Mouse (Mus musculus) thymus, postnatal 0 days (tissue): ENCODE results near the gene Fam240b. TPM values are rescaled to one million over a fixed set of nuclear protein-coding genes. Genes with fewer than 3 reads are reported as not detected.
A peak's percentile ranks its signal among the peaks of the same experiment; 100 is the strongest.

ENCODE experiments used
- DNase-seq: peaks from one replicate; pipeline ENCODE4 v3.0.0-alpha.2; 2015; ENCODE audit warnings: low spot score
- polyA plus RNA-seq: library from polyadenylated mRNA; unstranded; fragments of >200 nt; fragmentation: Nextera tagmentation; extraction: Ambion mirVana; gene quantifications from 2 replicates; pipeline ENCODE4 v1.2.1, GENCODE M21; 2015

Gene Fam240b
- polyA plus RNA-seq, 1 experiment from 2014 or later, result not detected

DNA sequence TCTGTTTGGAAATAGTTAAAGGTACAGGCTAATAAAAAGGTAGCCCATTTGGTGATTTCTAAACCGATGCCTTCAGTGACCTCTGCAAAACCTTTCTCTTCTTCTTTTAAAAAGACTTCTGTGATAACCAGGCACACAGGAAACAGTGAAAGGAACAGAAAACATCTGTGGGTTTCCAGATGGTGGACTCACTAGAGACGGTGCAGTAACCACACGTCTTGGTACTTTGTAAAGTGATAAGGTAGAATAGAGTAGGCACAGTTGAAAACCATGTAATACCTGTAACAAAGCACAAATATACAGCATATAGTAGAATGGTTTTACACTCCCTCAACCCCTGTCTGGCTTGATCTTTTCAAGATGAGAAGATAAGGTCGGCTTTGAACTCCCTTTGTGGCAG is 57.0 kb downstream of the Fam240b start:
- DNase-seq, result no peak

DNA sequence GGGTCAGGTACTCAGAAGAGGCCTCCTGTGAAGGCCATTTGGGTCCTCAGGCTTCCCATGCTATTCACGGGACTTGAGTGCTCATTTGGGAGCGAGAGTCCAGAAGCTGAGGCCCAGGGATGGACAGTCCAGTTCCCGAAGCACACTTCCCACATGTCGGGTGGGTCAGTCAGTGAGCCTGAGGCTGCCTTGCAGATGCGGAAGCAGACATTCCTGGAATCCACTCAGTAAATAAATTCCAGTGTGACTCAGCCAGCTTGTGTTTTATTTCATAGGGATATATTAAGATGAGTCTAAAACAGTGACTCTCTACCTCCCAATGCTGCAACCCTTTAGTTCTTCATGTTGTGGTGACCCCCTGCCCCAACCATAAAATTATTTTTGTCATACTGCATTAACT is 58.1 kb downstream of the Fam240b start:
- no peak for DNase-seq

DNA sequence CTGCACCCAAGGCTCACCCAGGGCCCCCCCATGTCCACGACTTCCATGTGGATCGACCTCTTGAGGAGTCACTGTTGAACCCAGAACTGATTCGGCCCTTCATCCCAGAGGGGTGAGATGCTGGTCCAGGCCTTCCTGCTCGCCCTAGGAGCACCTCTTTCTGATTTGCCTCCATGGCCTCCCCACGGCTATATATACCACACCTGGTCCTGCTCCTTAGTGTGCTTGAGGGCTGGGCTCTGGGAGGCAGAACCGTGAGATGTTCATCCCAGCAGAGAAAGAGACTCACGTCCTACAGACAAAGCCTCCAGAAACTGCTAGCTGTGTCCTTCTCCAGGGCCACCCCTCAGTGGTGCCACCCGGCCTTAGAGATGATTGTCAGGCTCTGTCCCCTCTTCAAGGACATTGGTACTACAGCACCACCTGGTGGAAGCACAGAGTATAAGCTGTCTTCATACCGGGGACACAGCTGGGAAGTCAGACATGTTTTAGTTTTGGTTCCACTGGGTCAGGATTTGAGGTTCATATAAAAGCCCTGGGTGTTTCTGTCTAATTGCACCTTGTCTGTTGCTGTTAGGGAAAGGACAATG is 58.6 kb downstream of the Fam240b start:
- DNase-seq, result peak; percentile 79

DNA sequence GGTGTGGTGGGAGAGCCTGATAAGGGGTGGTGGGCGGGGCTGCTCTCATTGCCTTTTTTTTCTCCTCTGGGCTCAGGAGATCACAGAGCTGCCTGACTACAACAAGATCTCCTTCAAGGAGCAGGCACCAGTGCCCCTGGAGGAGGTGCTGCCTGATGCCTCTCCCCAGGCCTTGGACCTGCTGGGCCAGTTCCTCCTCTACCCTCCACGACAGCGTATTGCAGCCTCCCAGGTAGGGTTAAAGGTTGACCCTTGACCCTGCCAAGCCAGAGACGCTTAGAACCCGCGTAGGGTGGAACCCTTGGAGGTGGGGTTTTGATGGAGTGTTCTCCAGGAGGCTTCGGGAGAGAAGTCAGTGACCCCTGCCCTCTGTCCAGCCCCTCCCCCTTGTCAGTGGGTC is 59.8 kb downstream of the Fam240b start:
- DNase-seq, result no peak

DNA sequence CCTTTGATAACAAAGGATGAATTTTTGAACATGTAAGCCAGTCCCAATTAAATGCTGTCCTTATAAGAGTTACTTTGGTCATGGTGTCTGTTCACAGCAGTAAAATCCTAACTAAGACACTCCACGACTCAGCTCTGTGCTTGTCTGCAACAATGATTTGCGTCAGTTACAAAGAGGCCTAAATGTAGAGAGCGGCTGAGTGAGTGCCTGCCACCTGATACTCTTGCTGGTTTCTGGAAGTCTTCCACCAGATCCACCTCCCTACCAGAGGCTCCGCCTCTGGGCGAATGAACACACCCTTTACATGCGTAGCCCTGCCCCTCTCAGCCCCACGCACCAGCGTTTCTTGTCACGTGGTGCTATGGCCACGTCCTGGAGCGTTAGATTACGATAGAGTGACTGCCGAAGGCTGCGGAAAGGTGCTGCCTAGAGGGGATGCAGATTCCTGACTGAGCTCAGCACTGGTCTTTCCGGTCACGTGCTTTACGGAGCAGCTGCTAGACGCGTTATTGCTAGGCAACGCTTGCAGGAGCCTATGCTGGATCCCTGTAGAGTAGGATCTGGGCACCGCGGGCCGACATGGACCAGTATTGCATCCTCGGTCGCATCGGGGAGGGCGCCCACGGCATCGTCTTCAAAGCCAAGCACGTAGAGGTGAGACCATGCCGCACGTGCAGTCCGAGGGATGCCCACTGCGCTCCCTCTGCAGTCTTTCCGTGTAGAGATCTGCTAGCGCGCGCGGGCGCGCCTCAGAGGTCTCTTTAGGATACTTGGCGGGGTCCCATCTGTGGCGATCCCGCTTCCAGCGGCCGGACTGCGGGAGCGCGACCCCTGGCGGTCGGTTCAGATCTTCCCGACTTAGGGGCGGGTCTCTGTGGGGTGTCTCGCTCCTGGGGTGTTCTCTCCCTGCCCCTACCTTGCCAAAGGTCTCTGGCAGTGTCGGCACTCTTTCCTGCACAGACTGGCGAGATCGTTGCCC is 65.3 kb downstream of the Fam240b start, which contains the start of gene Cdk20:
TSS of gene Cdk20 (plus strand) at position 298 of the 979 bp plus-strand sequence.
- DNase-seq, result peak; percentile 94

Other genes starting within 250 kb of the Fam240b start
- gene Cdc14b, start 222.5 kb downstream of the Fam240b start, polyA plus RNA-seq, result 10.8 and 11.3 TPM in 2 replicates
- 29.6 and 34.2 TPM in 2 replicates for gene Aaed1, start 185.1 kb downstream of the Fam240b start, polyA plus RNA-seq
- gene Ctsl, start 126.9 kb downstream of the Fam240b start, polyA plus RNA-seq, result 2,169 and 2,296 TPM in 2 replicates
- gene Cdk20, start 65.5 kb downstream of the Fam240b start, polyA plus RNA-seq, result 53.0 and 54.5 TPM in 2 replicates